Mouse (Mus musculus): ENCODE measurements around the gene Abhd18. TPM values are rescaled to one million over a fixed set of nuclear protein-coding genes. Genes with fewer than 3 reads are reported as not detected.
"Not testable (repeated sequence)": the region's sequence is repeated elsewhere in the genome, so short reads cannot be mapped to it uniquely, and the experiment has no call there.

Gene Abhd18
- 7.9 and 8.9 TPM in 2 replicates for polyA plus RNA-seq (2015; fragmentation: Nextera tagmentation; extraction: Ambion mirVana)

DNA sequence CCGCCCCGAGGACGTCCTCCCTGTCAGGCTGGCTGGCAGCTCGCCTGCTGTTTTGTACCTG lies at the start of gene Abhd18:
Gene Abhd18, plus strand, starts transcription at position 14 of the 61 bp plus-strand sequence.
- not testable (repeated sequence) for H3K4me1 ChIP-seq; H3K36me3 ChIP-seq; ATAC-seq (ENCODE audit: insufficient read depth, low FRiP score, low read depth); H3K27me3 ChIP-seq (replicated peaks); H3K9me3 ChIP-seq
- Histone ChIP-seq H3K9ac (peak within 1 kb of the TSS; percentile 16; the same call in 1 of the 2 replicates), H3K4me3 (replicated peaks) (peak within 1 kb of the TSS; percentile 53), H3K27ac (peak within 1 kb of the TSS; percentile 84), H3K4me2 (peak within 1 kb of the TSS; percentile 73)
- WGBS, result 0% methylated on average over 3 of the region's 4 CpGs

DNA sequence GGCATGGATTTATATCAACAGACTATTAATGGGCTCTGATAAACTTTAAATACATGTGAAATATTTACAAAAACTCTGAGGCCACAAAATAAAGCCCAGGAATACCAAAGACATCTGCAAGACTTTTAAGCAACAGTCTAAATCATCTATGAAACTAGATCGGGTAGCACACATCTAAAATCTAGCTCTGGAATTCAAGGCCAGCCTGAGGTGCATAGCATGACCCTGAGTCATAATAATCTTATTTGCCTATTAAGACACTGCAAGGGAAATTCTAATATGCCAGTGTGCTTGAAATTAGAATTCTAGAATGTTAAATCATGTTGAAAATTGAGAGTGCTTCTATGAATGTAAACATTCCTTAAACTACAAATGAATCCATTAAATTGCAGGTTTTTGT lies 48.7 kb upstream of the Abhd18 start:
- H3K4me2 ChIP-seq, result no peak overlapping the region
- no peaks in the 10 kb centered on the region for H3K27me3 ChIP-seq (replicated peaks)
- H3K27ac ChIP-seq, result no peak overlapping the region
- H3K4me1 ChIP-seq, result no peaks in the 10 kb centered on the region
- H3K9me3 ChIP-seq, result no peaks in the 10 kb centered on the region
- H3K4me3 ChIP-seq (replicated peaks), result no peak overlapping the region
- H3K36me3 ChIP-seq, result no peaks in the 10 kb centered on the region
- WGBS, result 62% methylated on average over 1 of the region's 1 CpGs
- H3K9ac ChIP-seq, result no peak overlapping the region
- no peak for ATAC-seq (ENCODE audit: insufficient read depth, low FRiP score, low read depth)

DNA sequence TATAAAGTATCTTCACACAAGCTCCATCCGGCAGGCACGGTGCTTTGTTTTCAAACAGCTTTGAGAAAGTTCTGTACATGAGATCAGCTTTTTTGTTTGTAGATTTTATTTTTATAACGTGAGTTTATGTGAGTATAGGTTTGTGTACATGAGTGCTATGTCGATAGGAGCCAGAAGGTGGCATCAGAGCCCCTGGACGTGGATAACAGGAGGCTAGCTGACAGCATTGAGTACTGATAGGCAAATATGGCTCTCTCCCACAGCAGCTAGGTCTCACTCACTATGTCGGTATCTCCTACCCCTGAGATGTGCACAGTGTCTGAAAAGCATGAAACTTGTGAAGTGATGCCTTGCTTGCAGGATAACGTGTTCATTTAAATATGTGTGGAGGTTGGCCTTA lies 48.3 kb upstream of the Abhd18 start:
- ATAC-seq (ENCODE audit: insufficient read depth, low FRiP score, low read depth), result no peak
- 38% methylated on average over 7 of the region's 7 CpGs for WGBS
- Histone ChIP-seq H3K4me2 (no peak overlapping the region), H3K9ac (no peak overlapping the region), H3K27me3 (replicated peaks) (no peaks in the 10 kb centered on the region), H3K9me3 (no peaks in the 10 kb centered on the region), H3K4me3 (replicated peaks) (no peak overlapping the region), H3K27ac (no peak overlapping the region), H3K36me3 (no peaks in the 10 kb centered on the region), H3K4me1 (no peaks in the 10 kb centered on the region)

DNA sequence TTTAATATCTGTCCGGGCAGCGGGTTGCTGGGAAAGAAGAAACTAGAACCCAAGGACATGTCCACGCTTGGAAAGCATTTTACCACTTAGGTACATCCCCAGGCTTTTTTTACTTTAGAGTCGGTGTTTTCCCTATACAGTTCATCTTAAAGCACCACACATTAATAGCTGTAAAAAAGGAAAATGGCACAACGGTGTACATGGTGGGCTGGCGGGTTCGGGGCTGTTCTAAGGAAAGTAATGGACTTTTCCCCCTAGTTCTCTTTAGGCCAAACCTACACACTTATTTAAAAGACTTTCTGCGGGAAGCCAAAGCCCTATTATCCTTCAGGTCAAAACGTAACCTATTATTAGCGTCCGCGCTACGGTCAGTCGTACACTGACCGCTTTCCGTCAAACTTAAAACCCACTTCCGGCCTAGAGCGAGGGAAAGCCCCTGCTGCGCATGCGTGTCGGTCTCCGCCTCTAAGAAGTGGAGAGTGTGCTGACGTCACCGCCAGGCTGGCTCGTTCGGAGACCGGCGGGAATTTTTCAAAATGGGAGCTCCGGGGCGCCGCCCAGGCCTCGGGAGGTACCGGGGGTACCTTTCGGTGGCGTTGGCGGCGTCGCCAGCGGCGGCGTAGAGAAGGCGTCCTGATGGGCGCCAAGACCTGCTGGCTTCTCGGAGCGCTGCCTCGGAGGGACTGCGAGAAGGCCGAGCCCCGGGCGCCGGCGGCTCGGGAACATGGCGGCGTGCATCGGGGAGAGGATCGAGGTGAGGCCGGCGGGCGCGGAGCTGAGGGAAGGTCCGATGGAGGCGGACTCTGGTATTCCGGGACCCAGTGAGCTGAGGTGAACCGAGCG lies 47.0 kb upstream of the Abhd18 start, which contains the start of gene Plk4:
Gene Plk4, plus strand, starts transcription at position 490 of the 843 bp plus-strand sequence.
- no peaks in the 10 kb centered on the region for H3K9me3 ChIP-seq
- peak; percentile 97 for ATAC-seq (ENCODE audit: insufficient read depth, low FRiP score, low read depth)

DNA sequence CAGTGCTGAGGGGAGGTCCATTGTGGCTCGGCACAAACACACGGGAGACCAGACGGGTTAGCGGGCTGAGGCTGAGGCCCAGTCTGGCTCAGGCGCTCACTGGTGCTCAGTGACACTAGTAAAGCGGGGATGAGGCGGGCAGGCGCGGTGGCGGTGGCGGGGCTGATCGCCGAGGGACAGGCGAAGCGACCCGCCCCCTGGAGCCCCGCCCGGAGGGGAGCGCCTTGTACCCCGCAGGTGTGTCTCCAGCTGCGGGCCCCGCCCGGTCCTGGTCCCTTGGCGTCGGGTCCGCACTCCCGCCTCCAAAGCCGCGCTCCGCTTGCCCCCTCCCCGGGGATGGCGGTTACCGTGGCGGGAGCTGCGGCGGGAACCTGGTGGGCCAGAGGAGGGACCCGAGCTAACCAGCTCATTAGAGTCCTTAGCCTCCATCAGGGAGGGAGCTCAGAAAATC lies 46.4 kb upstream of the Abhd18 start:
- peak overlapping the region; percentile 86 for H3K4me2 ChIP-seq
- H3K4me3 ChIP-seq (replicated peaks), result peak overlapping the region; percentile 99

More for the DNA sequence above, 47.0 kb upstream of the Abhd18 start, which contains the start of gene Plk4:
- no peaks in the 10 kb centered on the region for H3K27me3 ChIP-seq (replicated peaks)
- H3K9ac ChIP-seq, result peak within 1 kb of the TSS; percentile 84
- H3K4me2 ChIP-seq, result peak within 1 kb of the TSS; percentile 86
- H3K4me1 ChIP-seq, result no peaks in the 10 kb centered on the region
- WGBS, result 2% methylated on average over 66 of the region's 66 CpGs
- H3K27ac ChIP-seq, result peak within 1 kb of the TSS; percentile 74
- no peaks in the 10 kb centered on the region for H3K36me3 ChIP-seq
- peak within 1 kb of the TSS; percentile 99 for H3K4me3 ChIP-seq (replicated peaks)

DNA sequence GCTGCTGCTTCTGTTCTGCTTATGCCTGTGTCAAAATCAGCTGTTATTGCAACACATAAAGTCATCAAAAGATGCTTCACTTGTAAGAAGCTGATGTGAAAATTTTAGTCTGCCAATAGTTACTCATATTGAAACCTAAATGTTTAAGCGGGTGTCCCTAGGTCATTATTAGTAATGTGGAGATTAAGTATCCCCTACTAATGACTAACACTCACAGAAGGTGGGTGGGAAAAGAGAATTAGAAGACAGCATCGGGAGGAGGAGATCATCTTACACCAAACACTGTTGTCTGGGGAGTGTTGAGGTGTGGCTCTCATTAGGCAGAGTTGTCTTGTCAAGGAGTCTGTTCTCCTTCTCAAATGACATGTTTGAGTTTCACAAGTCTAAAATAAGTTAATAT lies 39.9 kb upstream of the Abhd18 start:
- ATAC-seq (ENCODE audit: insufficient read depth, low FRiP score, low read depth), result no peak
- Histone ChIP-seq H3K4me3 (replicated peaks) (no peak overlapping the region), H3K27ac (no peak overlapping the region), H3K36me3 (peaks cover 28% of the 10 kb centered on the region), H3K9me3 (no peaks in the 10 kb centered on the region), H3K9ac (no peak overlapping the region), H3K4me1 (no peaks in the 10 kb centered on the region), H3K27me3 (replicated peaks) (no peaks in the 10 kb centered on the region), H3K4me2 (no peak overlapping the region)
- WGBS, result 66% methylated on average over 2 of the region's 2 CpGs

More for the DNA sequence above, 46.4 kb upstream of the Abhd18 start:
- peak overlapping the region; percentile 74 for H3K27ac ChIP-seq
- peak; percentile 83 for ATAC-seq (ENCODE audit: insufficient read depth, low FRiP score, low read depth)
- no peaks in the 10 kb centered on the region for H3K27me3 ChIP-seq (replicated peaks)
- no peaks in the 10 kb centered on the region for H3K4me1 ChIP-seq
- no peaks in the 10 kb centered on the region for H3K9me3 ChIP-seq
- H3K36me3 ChIP-seq, result 0 out of 2 replicates have a peak, but pooled peaks cover 6% of the 10 kb centered on the region
- WGBS, result under 1% methylated on average over 30 of the region's 37 CpGs
- peak overlapping the region; percentile 84 for H3K9ac ChIP-seq

DNA sequence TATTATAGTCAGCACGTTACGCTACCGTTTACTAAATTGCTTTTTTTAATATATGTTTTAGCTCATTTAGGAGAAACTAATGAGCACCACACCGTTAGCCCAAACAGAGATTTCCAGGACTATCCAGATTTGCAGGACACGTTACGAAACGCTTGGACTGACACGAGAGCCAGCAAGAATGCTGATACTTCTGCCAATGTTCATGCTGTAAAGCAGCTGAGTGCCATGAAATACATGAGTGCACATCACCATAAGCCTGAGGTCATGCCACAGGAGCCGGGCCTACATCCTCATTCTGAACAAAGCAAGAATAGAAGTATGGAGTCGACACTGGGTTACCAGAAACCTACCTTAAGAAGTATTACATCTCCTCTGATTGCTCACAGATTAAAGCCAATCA lies 38.1 kb upstream of the Abhd18 start:
- Histone ChIP-seq H3K4me1 (no peaks in the 10 kb centered on the region), H3K4me3 (replicated peaks) (no peak overlapping the region), H3K4me2 (no peak overlapping the region), H3K9me3 (no peaks in the 10 kb centered on the region), H3K9ac (no peak overlapping the region), H3K27me3 (replicated peaks) (no peaks in the 10 kb centered on the region), H3K27ac (no peak overlapping the region), H3K36me3 (peaks cover 37% of the 10 kb centered on the region)
- ATAC-seq (ENCODE audit: insufficient read depth, low FRiP score, low read depth), result no peak
- WGBS, result 94% methylated on average over 10 of the region's 10 CpGs

DNA sequence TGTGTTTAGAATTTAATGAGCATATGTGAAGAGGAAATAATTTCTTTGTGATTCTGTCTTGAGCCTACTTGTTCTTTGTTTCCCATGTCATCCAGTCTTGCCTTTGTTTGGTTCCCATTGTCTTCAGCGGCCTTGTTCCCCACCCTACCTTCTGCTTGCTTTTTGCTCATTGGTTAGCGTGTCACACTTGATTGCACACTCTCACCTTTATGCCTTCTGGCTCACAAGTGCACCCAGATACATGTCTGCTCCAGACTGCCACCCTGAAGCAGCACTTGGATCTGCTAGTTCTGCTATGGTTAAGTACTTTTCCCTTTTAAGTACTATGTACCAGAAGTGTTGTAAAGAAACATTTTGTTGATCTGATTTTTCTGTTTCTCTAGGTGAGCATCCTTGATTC lies 36.9 kb upstream of the Abhd18 start:
- Histone ChIP-seq H3K9me3 (no peaks in the 10 kb centered on the region), H3K27ac (no peak overlapping the region), H3K27me3 (replicated peaks) (no peaks in the 10 kb centered on the region), H3K4me1 (no peaks in the 10 kb centered on the region), H3K36me3 (peaks cover 43% of the 10 kb centered on the region), H3K9ac (no peak overlapping the region), H3K4me3 (replicated peaks) (no peak overlapping the region), H3K4me2 (no peak overlapping the region)
- 76% methylated on average over 2 of the region's 2 CpGs for WGBS
- ATAC-seq (ENCODE audit: insufficient read depth, low FRiP score, low read depth), result no peak

DNA sequence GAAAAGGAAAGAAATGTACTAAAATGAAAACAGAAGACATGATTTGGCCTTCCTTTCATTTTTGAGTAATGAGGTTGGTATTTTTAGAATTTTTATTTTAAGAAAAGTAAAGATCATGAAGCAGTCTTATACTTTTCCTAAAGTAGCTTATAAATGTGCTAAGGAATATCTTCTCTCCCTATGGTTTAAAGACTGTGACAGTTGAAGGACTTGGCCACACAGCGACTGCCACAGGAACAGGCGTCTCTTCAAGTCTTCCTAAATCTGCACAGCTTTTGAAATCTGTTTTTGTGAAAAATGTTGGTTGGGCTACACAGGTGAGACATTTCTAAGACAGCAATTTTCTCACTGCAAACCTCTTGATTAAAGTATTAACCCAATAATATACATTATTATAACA lies 33.5 kb upstream of the Abhd18 start:
- Histone ChIP-seq H3K4me1 (no peaks in the 10 kb centered on the region), H3K27ac (no peak overlapping the region), H3K9ac (no peak overlapping the region), H3K9me3 (no peaks in the 10 kb centered on the region), H3K4me2 (no peak overlapping the region), H3K27me3 (replicated peaks) (no peaks in the 10 kb centered on the region), H3K36me3 (peaks cover 46% of the 10 kb centered on the region), H3K4me3 (replicated peaks) (no peak overlapping the region)
- ATAC-seq (ENCODE audit: insufficient read depth, low FRiP score, low read depth), result no peak
- 94% methylated on average over 2 of the region's 2 CpGs for WGBS

DNA sequence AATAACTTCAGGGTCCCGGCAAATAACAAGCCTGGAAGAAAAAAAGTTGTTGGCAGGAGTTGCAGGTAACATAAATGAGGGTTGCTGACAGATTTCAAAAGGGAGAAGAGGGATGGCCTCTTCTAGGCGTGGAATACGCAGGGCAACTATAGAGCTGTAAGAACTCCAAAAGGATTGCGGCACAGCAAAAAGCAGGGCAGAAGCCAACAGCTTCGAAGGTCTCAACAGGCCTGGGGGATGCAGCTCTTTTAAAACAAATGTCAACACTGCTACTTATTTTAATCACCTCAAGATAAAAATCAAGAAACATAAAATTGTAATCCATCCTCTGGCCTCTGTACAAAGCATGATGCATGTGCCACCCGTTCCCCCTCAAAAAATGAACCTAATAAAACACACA lies 1.2 kb upstream of the Abhd18 start:
- WGBS, result 74% methylated on average over 5 of the region's 6 CpGs
- H3K9ac ChIP-seq; H3K4me1 ChIP-seq; H3K4me3 ChIP-seq (replicated peaks); ATAC-seq (ENCODE audit: insufficient read depth, low FRiP score, low read depth); H3K36me3 ChIP-seq; H3K27me3 ChIP-seq (replicated peaks); H3K9me3 ChIP-seq; H3K27ac ChIP-seq: not testable (repeated sequence)
- H3K4me2 ChIP-seq, result peak overlapping the region; percentile 53

DNA sequence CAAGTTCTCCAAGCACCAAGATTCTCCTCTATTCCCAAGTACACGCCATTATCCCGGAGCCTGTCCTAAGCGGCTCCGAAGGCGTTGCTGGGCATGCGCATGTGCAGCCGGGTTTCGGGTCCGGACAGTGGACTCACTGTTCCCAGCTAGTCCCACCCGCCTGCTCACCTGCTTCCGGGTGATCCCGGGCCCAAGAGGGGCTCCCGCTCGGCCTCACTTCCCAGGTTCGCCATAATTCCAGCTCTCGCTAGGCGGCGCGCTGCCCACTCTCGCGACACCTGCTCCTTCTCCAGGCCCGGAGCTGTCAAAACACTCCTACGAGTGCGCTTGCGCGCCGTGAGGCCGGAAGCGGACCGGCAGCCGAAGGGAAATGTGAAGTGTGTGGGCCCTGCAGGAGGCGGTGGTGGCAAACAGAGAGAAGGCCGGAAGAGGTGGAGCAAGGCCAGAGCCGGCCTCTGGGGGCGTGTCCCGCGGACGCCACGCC lies 255 bp upstream of the Abhd18 start, which contains the start of gene Mfsd8:
Gene Mfsd8, minus strand, starts transcription at position 414 of the 484 bp plus-strand sequence.
- Histone ChIP-seq H3K9ac (peak within 1 kb of the TSS; percentile 16; the same call in 1 of the 2 replicates), H3K4me2 (peak within 1 kb of the TSS; percentile 73), H3K27ac (peak within 1 kb of the TSS; percentile 84), H3K4me3 (replicated peaks) (peak within 1 kb of the TSS; percentile 53)
- WGBS, result under 1% methylated on average over 39 of the region's 39 CpGs
- H3K4me1 ChIP-seq; H3K9me3 ChIP-seq; H3K36me3 ChIP-seq; H3K27me3 ChIP-seq (replicated peaks): not testable (repeated sequence)
- ATAC-seq (ENCODE audit: insufficient read depth, low FRiP score, low read depth), result peak; percentile 98

DNA sequence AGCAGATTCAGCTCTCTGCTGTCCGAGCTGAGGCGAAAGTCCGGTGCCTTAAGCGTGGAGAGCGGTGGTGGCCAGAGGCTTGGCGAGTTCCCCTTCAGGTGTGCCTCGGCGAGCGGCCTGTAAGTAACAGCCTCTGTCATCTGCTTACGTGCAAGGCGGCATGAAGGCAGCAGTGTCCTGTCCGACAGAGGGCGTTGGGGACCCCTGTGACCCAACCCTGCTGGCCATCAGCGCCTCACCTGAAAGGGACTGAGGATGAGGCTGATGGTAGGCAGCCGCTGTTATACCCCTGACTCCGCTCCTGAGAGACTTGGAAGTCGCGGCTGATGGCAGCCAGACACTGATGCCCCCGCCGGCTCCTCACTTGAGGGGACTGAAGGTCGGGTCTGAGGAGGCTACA lies 248 bp downstream of the Abhd18 start:
- not testable (repeated sequence) for ATAC-seq (ENCODE audit: insufficient read depth, low FRiP score, low read depth); H3K36me3 ChIP-seq; H3K4me1 ChIP-seq; H3K27ac ChIP-seq; H3K27me3 ChIP-seq (replicated peaks); H3K9me3 ChIP-seq
- 1% methylated on average over 15 of the region's 21 CpGs for WGBS
- H3K4me3 ChIP-seq (replicated peaks), result peak overlapping the region; percentile 53
- peak overlapping the region; percentile 16; the same call in 1 of the 2 replicates for H3K9ac ChIP-seq
- H3K4me2 ChIP-seq, result peak overlapping the region; percentile 73
